Mouse (Mus musculus) bone marrow, adult 2 months (tissue): ENCODE measurements around the gene Ptprt.

Experiments used
- CTCF ChIP-seq: fragments of 200-500 bp; IDR thresholded peaks from 2 replicates; pipeline ENCODE4 v1.5.1; 2011; ENCODE audit warnings: low read length, control low read depth; ENCODE audit not compliant: control insufficient read depth, insufficient read depth
- POLR2A ChIP-seq: fragments of 200-500 bp; IDR thresholded peaks from 2 replicates; pipeline ENCODE4 v1.6.1; 2011; ENCODE audit warnings: low read depth, mild to moderate bottlenecking, control low read depth, low read length, borderline replicate concordance; ENCODE audit not compliant: control insufficient read depth

GRCm38 (mm10) chr2:161545406-161545805, 1115.5 kb downstream of the Ptprt start:
- TF ChIP-seq CTCF (no peak), POLR2A (no peak)
